Mouse (Mus musculus): ENCODE data around the gene Capn7.

GRCm38 (mm10) chr14:31414235-31414966, 78.0 kb downstream of the Capn7 start:
- TF ChIP-seq HCFC1 (IDR thresholded peaks at IDR 0.05; ENCODE audit: borderline replicate concordance, insufficient read depth, low read length) (no peak), CHD2 (IDR thresholded peaks at IDR 0.05; ENCODE audit: low read depth, low read length) (no peak), MAFK (IDR thresholded peaks at IDR 0.05; ENCODE audit: insufficient read depth, low read depth, low read length) (no peak), ZNF384 (IDR thresholded peaks at IDR 0.05; ENCODE audit: low read depth, low read length) (no peak)

All from ES-E14 (cell line).